Mouse (Mus musculus): ENCODE results near the gene Olfr740.

The Olfr740 gene

GRCm38 (mm10) chr14:50445245-50445644 is at the start of gene Olfr740:
TSS of gene Olfr740 (plus strand) at chr14:50445545.
- no peak for DNase-seq

GRCm38 (mm10) chr14:50407268-50407667 is 38.1 kb upstream of the Olfr740 start, which contains the start of gene Olfr738:
TSS of gene Olfr738 (plus strand) at chr14:50407568.
- no peak for DNase-seq

- no peak for DNase-seq
These were observed 27.0 kb upstream of the Olfr740 start, which contains the start of gene Olfr739 for GRCm38 (mm10) chr14:50418326-50418725. TSS of gene Olfr739 (plus strand) at chr14:50418626.

GRCm38 (mm10) chr14:50472438-50472837 is 27.1 kb downstream of the Olfr740 start, which contains the start of gene Olfr741:
TSS of gene Olfr741 (plus strand) at chr14:50472738.
- no peak for DNase-seq

- no peak for DNase-seq
These were observed 33.1 kb downstream of the Olfr740 start for GRCm38 (mm10) chr14:50478406-50478805.

GRCm38 (mm10) chr14:50503300-50503699 is 58.0 kb downstream of the Olfr740 start, which contains the start of gene Olfr742:
TSS of gene Olfr742 (plus strand) at chr14:50503600.
- DNase-seq: no peak

Data from cerebellum, adult 8-10 months (tissue).